Mouse (Mus musculus) heart, postnatal 25 days (tissue): ENCODE data around the gene BC025920. TPM values are rescaled to one million over a fixed set of nuclear protein-coding genes. Genes with fewer than 3 reads are reported as not detected.

Experiments
- total RNA-seq, 2 experiments: library from RNA; stranded (reverse); gene quantifications; 2 replicates each; pipeline ENCODE4 v1.2.3; 2021

The BC025920 gene
- total RNA-seq, 2 experiments from 2014 or later: 1.9 to 2.8 TPM

Other genes with a start within 250 kb of the BC025920 start
- 10 to 100 TPM; 12.5 to 13.7 TPM for gene Mfsd12, start 248.8 kb upstream of the BC025920 start, total RNA-seq
- 1 to 10 TPM in 1 of 2 experiments, under 1 TPM in 1; 0.78 to 1.2 TPM for gene 4930404N11Rik, start 240.5 kb upstream of the BC025920 start, total RNA-seq
- 10 to 100 TPM; 27.7 to 32.3 TPM for gene Fzr1, start 227.8 kb upstream of the BC025920 start, total RNA-seq
- 10 to 100 TPM; 52.0 to 56.2 TPM for gene Dohh, start 221.8 kb upstream of the BC025920 start, total RNA-seq
- gene Gm48551, start 221.8 kb upstream of the BC025920 start, total RNA-seq: under 1 TPM; 0.61 to 0.78 TPM
- gene Gm48552, start 217.3 kb upstream of the BC025920 start, total RNA-seq: under 1 TPM in 1 of 2 experiments, not detected in 1; 0.70 TPM
- 1 to 10 TPM; 2.0 TPM for gene Smim24, start 213.2 kb upstream of the BC025920 start, total RNA-seq
- gene Nfic, start 150.6 kb upstream of the BC025920 start, total RNA-seq: 100 to 1,000 TPM; 110 to 130 TPM
- gene Celf5, start 123.6 kb upstream of the BC025920 start, total RNA-seq: under 1 TPM; 0.17 to 0.47 TPM
- 10 to 100 TPM; 65.3 to 65.6 TPM for gene Ncln, start 109.9 kb upstream of the BC025920 start, total RNA-seq
- gene S1pr4, start 106.1 kb upstream of the BC025920 start, total RNA-seq: 1 to 10 TPM; 1.0 to 1.1 TPM
- 1 to 10 TPM in 1 of 2 experiments, under 1 TPM in 1; 0.81 to 1.0 TPM for gene Gna15, start 82.0 kb upstream of the BC025920 start, total RNA-seq
- 10 to 100 TPM; 49.6 to 54.6 TPM for gene Gna11, start 61.1 kb upstream of the BC025920 start, total RNA-seq
- gene Aes, start 46.8 kb upstream of the BC025920 start, total RNA-seq: 1,000 to 10,000 TPM; 1,086 to 1,128 TPM
- 1 to 10 TPM; 8.4 to 9.7 TPM for gene Tle2, start 31.7 kb upstream of the BC025920 start, total RNA-seq
- gene Tle6, start 5.2 kb upstream of the BC025920 start, total RNA-seq: 1 to 10 TPM; 6.7 to 7.4 TPM
- 1 to 10 TPM; 8.0 to 8.5 TPM for gene Sirt6, start 21.5 kb downstream of the BC025920 start, total RNA-seq
- gene Ankrd24, start 22.3 kb downstream of the BC025920 start, total RNA-seq: 10 to 100 TPM in 1 of 2 experiments, 1 to 10 TPM in 1; 9.4 to 10.1 TPM
- gene Gm10778, start 42.8 kb downstream of the BC025920 start, total RNA-seq: 1 to 10 TPM; 1.7 to 3.0 TPM
- 1 to 10 TPM; 3.7 to 6.5 TPM for gene Zfp433, start 98.6 kb downstream of the BC025920 start, total RNA-seq
- 1 to 10 TPM; 2.1 to 3.0 TPM for gene Gm3055, start 164.9 kb downstream of the BC025920 start, total RNA-seq
- gene Gm4767, start 205.9 kb downstream of the BC025920 start, total RNA-seq: 1 to 10 TPM; 1.2 to 1.7 TPM